Mouse (Mus musculus): Measurements from ENCODE around the gene Armcx4. TPM values are rescaled to one million over a fixed set of nuclear protein-coding genes. Genes with fewer than 3 reads are reported as not detected.

Armcx4 gene
- total RNA-seq, 2 experiments from 2014 or later = 41.4 to 47.6 TPM

DNA sequence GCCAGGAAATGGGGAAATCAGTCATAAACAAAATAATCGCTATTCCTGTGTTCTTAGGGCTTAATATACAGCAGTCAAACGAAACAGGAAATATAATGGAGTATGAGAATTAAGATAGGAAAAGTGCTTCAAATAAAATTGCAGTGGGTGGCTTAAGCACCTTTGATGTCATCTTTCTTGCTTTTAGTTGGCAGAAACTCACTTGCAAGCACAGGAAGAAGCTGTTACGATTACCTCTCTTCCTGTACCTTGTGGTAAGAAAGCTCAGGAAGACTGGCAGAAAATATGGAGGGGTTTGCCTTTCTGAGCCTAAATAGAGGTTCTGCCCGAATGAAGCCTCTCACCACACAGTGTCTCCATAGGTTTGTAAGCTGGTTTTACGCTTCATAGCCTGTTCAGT, 55.5 kb downstream of the Armcx4 start:
- no peak for DNase-seq (ENCODE audit: low spot score in 2 of 2)

Other genes starting within 250 kb of the Armcx4 start
- gene Taf7l, start 210.0 kb upstream of the Armcx4 start, total RNA-seq (2021) = not detected
- 10 to 100 TPM; 26.7 to 28.3 TPM for gene Timm8a1, start 144.7 kb upstream of the Armcx4 start, total RNA-seq (2021)
- 1 to 10 TPM in 1 of 2 experiments, under 1 TPM in 1; 0.90 to 1.6 TPM for gene Btk, start 102.9 kb upstream of the Armcx4 start, total RNA-seq (2021)
- 100 to 1,000 TPM; 134 to 163 TPM for gene Rpl36a, start 100.9 kb upstream of the Armcx4 start, total RNA-seq (2021)
- gene Gla, start 85.4 kb upstream of the Armcx4 start, total RNA-seq (2021) = 1 to 10 TPM; 8.1 to 8.5 TPM
- 100 to 1,000 TPM; 140 to 142 TPM for gene Hnrnph2, start 85.3 kb upstream of the Armcx4 start, total RNA-seq (2021)
- gene Armcx1, start 31.4 kb downstream of the Armcx4 start, total RNA-seq (2021) = 10 to 100 TPM; 48.5 to 55.4 TPM
- 1 to 10 TPM; 7.2 to 7.3 TPM for gene Armcx6, start 64.9 kb downstream of the Armcx4 start, total RNA-seq (2021)
- 100 to 1,000 TPM in 1 of 2 experiments, 10 to 100 TPM in 1; 90.3 to 113 TPM for gene Armcx3, start 70.1 kb downstream of the Armcx4 start, total RNA-seq (2021)
- gene Armcx2, start 122.7 kb downstream of the Armcx4 start, total RNA-seq (2021) = 10 to 100 TPM; 73.6 to 81.4 TPM

Data from layer of hippocampus, postnatal 14 days (tissue).